Mouse (Mus musculus): Measurements from ENCODE around the gene Nutf2.

The Nutf2 gene

GRCm38 (mm10) chr8:105854715-105855216, 5.6 kb upstream of the Nutf2 start, which contains the start of gene Thap11:
Thap11 (plus strand) TSS chr8:105855132.
- in situ Hi-C loops (cut with MseI, MboI): no loop called here

GRCm38 (mm10) chr8:105855248-105856167, 4.9 kb upstream of the Nutf2 start:
- in situ Hi-C loops (cut with MseI, MboI): no loop called here

GRCm38 (mm10) chr8:105856168-105856835, 4.1 kb upstream of the Nutf2 start:
- in situ Hi-C loops (cut with MseI, MboI): no loop called here

- in situ Hi-C loops (cut with MseI, MboI): no loop called here
These were observed 1.9 kb upstream of the Nutf2 start for GRCm38 (mm10) chr8:105858495-105858894.

- in situ Hi-C loops (cut with MseI, MboI): no loop called here
These were observed 1.1 kb upstream of the Nutf2 start for GRCm38 (mm10) chr8:105859314-105859713.

GRCm38 (mm10) chr8:105861951-105862350, 1.6 kb downstream of the Nutf2 start:
- in situ Hi-C loops (cut with MseI, MboI): no loop called here

GRCm38 (mm10) chr8:105866364-105867029, 6.1 kb downstream of the Nutf2 start:
- in situ Hi-C loops (cut with MseI, MboI): no loop called here

GRCm38 (mm10) chr8:105874301-105874700, 13.9 kb downstream of the Nutf2 start:
- in situ Hi-C loops (cut with MseI, MboI): no loop called here

- in situ Hi-C loops (cut with MseI, MboI): no loop called here
These were observed 20.6 kb downstream of the Nutf2 start, which contains the start of gene Edc4 for GRCm38 (mm10) chr8:105880754-105881520. Edc4 (plus strand) TSS chr8:105880881.

GRCm38 (mm10) chr8:105889756-105890465, 29.5 kb downstream of the Nutf2 start:
- in situ Hi-C loops (cut with MseI, MboI): no loop called here

GRCm38 (mm10) chr8:105890870-105891269, 30.5 kb downstream of the Nutf2 start:
- in situ Hi-C loops (cut with MseI, MboI): no loop called here

- in situ Hi-C loops (cut with MseI, MboI): no loop called here
These were observed 32.1 kb downstream of the Nutf2 start for GRCm38 (mm10) chr8:105892432-105892831.

GRCm38 (mm10) chr8:105893339-105893738, 33.0 kb downstream of the Nutf2 start, which contains the start of gene Nrn1l:
Nrn1l (plus strand) TSS chr8:105893567.
- in situ Hi-C loops (cut with MseI, MboI): no loop called here

GRCm38 (mm10) chr8:105897801-105898480, 37.6 kb downstream of the Nutf2 start:
- in situ Hi-C loops (cut with MseI, MboI): no loop called here

GRCm38 (mm10) chr8:105900180-105900940, 40.0 kb downstream of the Nutf2 start, which contains the start of gene Pskh1:
Pskh1 (plus strand) TSS chr8:105900441.
- in situ Hi-C loops (cut with MseI, MboI): no loop called here

- in situ Hi-C loops (cut with MseI, MboI): no loop called here
These were observed 40.7 kb downstream of the Nutf2 start for GRCm38 (mm10) chr8:105900941-105901616.

- in situ Hi-C loops (cut with MseI, MboI): no loop called here
These were observed 59.0 kb downstream of the Nutf2 start for GRCm38 (mm10) chr8:105919390-105919789.

GRCm38 (mm10) chr8:105925123-105925522, 64.7 kb downstream of the Nutf2 start:
- in situ Hi-C loops (cut with MseI, MboI): no loop called here

Data from mouse trophoblast stem cell (cell line).